Comparison of ENCODE assay signal across 9 mouse cellular contexts in genomic region chr1:133694876-133695275, GRCm38 (mm10). TPM values are rescaled to one million over a fixed set of nuclear protein-coding genes. Genes with fewer than 3 reads are reported as not detected.
DNase-seq lines count a peak whose midpoint lies in the region; ATAC-seq lines count a peak whose summit lies in the region.
"Had no signal": no experiment of that assay in that cellular context is flagged by ENCODE, and none has a peak within 500 bp of the region (broad histone marks: within the 10 kb centered on the region; RNA-seq: fewer than 3 reads in every experiment).

No protein-coding gene starts in this region.

- ATAC-seq in activated CD4-positive, CD25-positive, alpha-beta regulatory T cell, adult 4 months: peak; percentile 35
- peak; percentile 89 to 90 for ATAC-seq in hematopoietic stem cell, adult 5-6 weeks (replicated peaks in 1 of 2; ENCODE audit: insufficient read depth in 1 of 2, low FRiP score in 2 of 2, low TSS enrichment in 1 of 2, low read depth in 1 of 2, poor library complexity in 2 of 2, severe bottlenecking in 2 of 2)

- DNase-seq in 416B (ENCODE audit: low read depth): peak; percentile 83
- peak; percentile 60 for DNase-seq in lung, postnatal 10 days
- DNase-seq in neural tube, embryonic 10.5 days (ENCODE audit: extremely low spot score, low spot score): no peak
- no peak for DNase-seq in embryo, embryonic 10.5 days (ENCODE audit: low spot score)
- no peak for DNase-seq in urinary bladder, adult 2 months (ENCODE audit: low spot score)
- no peak for DNase-seq in frontal cortex, postnatal 10 days (ENCODE audit: low spot score in 2 of 2)
- DNase-seq: gastrocnemius, adult 2 months had no signal

RNA-seq across cellular contexts. Expression of gene Lax1, which starts 5.0 kb away (rescaled TPM):
- 100 to 1,000 TPM; 109 to 137 TPM for polyA plus RNA-seq in activated CD4-positive, CD25-positive, alpha-beta regulatory T cell, adult 4 months (2017; shearing (Covaris generic))
- total RNA-seq in hematopoietic stem cell, adult 5-6 weeks (2017): 45.8 and 50.6 TPM in 2 replicates
- 2.4 and 4.1 TPM in 2 replicates for polyA plus RNA-seq in urinary bladder, adult 2 months (2012; rRNA removed)
- total RNA-seq: gastrocnemius, adult 2 months had no signal

RNA-seq across cellular contexts. Expression of gene Gm38394, which starts 33.8 kb away (rescaled TPM):
- polyA plus RNA-seq in activated CD4-positive, CD25-positive, alpha-beta regulatory T cell, adult 4 months (2017; shearing (Covaris generic)): 1 to 10 TPM; 3.2 to 3.9 TPM
- 10.0 and 12.3 TPM in 2 replicates for total RNA-seq in hematopoietic stem cell, adult 5-6 weeks (2017)
- 5.5 and 6.4 TPM in 2 replicates for polyA plus RNA-seq in urinary bladder, adult 2 months (2012; rRNA removed)

RNA-seq across cellular contexts. Expression of gene Zbed6, which starts 34.2 kb away (rescaled TPM):
- polyA plus RNA-seq in activated CD4-positive, CD25-positive, alpha-beta regulatory T cell, adult 4 months (2017; shearing (Covaris generic)): not detected
- 19.5 and 28.8 TPM in 2 replicates for total RNA-seq in hematopoietic stem cell, adult 5-6 weeks (2017)
- polyA plus RNA-seq in urinary bladder, adult 2 months (2012; rRNA removed): 0.59 and 4.8 TPM in 2 replicates

Comparison
In these comparisons a context has a peak if more than half of its experiments do, and no peak if none do; other contexts are left out.
1. DNase-seq: peak in 416B (single experiment) and lung, postnatal 10 days (single experiment); none in neural tube, embryonic 10.5 days (single experiment), embryo, embryonic 10.5 days (single experiment), urinary bladder, adult 2 months (single experiment) and frontal cortex, postnatal 10 days (0 of 2).
2. RNA of gene Lax1, which starts 5.0 kb away (polyA plus RNA-seq): 109 to 137 TPM in activated CD4-positive, CD25-positive, alpha-beta regulatory T cell, adult 4 months; 2.4 to 4.1 TPM in urinary bladder, adult 2 months; every median in the first group is over 10 times any median in the second.